Mouse (Mus musculus) midbrain, embryonic 16.5 days (tissue): ENCODE measurements around the gene Slc25a27. TPM values are rescaled to one million over a fixed set of nuclear protein-coding genes. Genes with fewer than 3 reads are reported as not detected.

Experiments
- ATAC-seq: fragments of 200-750 bp; cut with Nextera tagmentation; 2 replicates; pipeline ENCODE4 v1.8.0; 2017; ENCODE audit warnings: moderate TSS enrichment
- H3K27ac ChIP-seq: fragments of 300-500 bp; sonication (generic); 2 replicates; pipeline ENCODE4 v1.5.1; 2014; ENCODE audit warnings: mild to moderate bottlenecking, low read length, mixed read lengths
- H3K27me3 ChIP-seq: fragments of 300-500 bp; sonication (generic); 2 replicates; pipeline ENCODE4 v1.6.1; 2014; ENCODE audit warnings: low read depth, low read length, mixed read lengths; ENCODE audit not compliant: control insufficient read depth, insufficient read depth
- H3K36me3 ChIP-seq: fragments of 300-500 bp; sonication (generic); 2 replicates; pipeline ENCODE4 v1.6.1; 2014; ENCODE audit warnings: mild to moderate bottlenecking, low read length, moderate library complexity, mixed read lengths; ENCODE audit not compliant: control insufficient read depth, insufficient read depth
- H3K4me1 ChIP-seq: fragments of 300-500 bp; sonication (generic); 2 replicates; pipeline ENCODE4 v1.6.1; 2014; ENCODE audit warnings: mild to moderate bottlenecking, low read length, mixed read lengths; ENCODE audit not compliant: control insufficient read depth, insufficient read depth
- H3K4me2 ChIP-seq: fragments of 300-500 bp; sonication (generic); 2 replicates; pipeline ENCODE4 v1.6.1; 2014; ENCODE audit warnings: mild to moderate bottlenecking, low read length, mixed read lengths
- H3K4me3 ChIP-seq: fragments of 300-500 bp; sonication (generic); 2 replicates; pipeline ENCODE4 v1.5.1; 2014; ENCODE audit warnings: low read depth, mild to moderate bottlenecking, low read length, moderate library complexity, mixed read lengths
- H3K9ac ChIP-seq: fragments of 300-500 bp; sonication (generic); 2 replicates; pipeline ENCODE4 v1.6.1; 2014; ENCODE audit warnings: low read depth, low read length, mixed read lengths
- H3K9me3 ChIP-seq: fragments of 300-500 bp; sonication (generic); replicated peaks from 2 replicates; pipeline ENCODE4 v1.6.1; 2014; ENCODE audit warnings: mild to moderate bottlenecking, low read length, mixed read lengths; ENCODE audit not compliant: control insufficient read depth, poor library complexity, severe bottlenecking
- WGBS: fragments of 180-500 bp; shearing (Covaris S2); extraction: QIAGEN DNeasy Blood & Tissue Kit; methylation state at CpG from one replicate; pipeline ENCODE4 v1.1.7; 2014; 5-methylcytosine and 5-hydroxymethylcytosine counted together
- polyA plus RNA-seq: library from polyadenylated mRNA; unstranded; fragments of >200 nt; fragmentation: Nextera tagmentation; extraction: Ambion mirVana; gene quantifications from 2 replicates; pipeline ENCODE4 v1.2.1, GENCODE M21; 2015

Gene Slc25a27
- polyA plus RNA-seq, 1 experiment from 2014 or later: 123 TPM

DNA sequence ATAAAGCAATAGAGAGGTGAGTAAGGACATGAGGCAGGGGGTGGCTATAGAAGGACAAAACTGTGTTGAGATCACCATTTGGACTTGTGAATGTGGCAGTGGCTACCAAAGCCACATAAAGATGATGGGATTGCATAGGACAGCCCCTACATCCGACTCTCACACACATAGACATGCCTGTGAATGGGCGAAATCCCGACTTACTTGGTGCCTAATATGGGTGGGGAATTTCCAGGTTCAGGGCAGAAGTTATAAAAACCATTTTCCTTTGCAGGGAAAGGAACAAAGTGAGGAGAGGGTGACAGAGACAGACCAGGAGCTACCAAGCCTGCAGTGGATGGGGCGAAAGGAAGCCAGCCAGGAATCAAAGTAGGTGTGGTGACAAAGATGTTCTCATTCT lies 29.9 kb downstream of the Slc25a27 start:
- WGBS: 94% methylated on average over 4 of the region's 4 CpGs
- Histone ChIP-seq H3K27ac (no peak overlapping the region), H3K9ac (no peak overlapping the region), H3K4me1 (no peaks in the 10 kb centered on the region), H3K27me3 (no peaks in the 10 kb centered on the region), H3K9me3 (peaks cover 3% of the 10 kb centered on the region; the same call in 1 of the 2 replicates), H3K4me3 (no peak overlapping the region), H3K4me2 (no peak overlapping the region), H3K36me3 (peaks cover 10% of the 10 kb centered on the region; the same call in 1 of the 2 replicates)
- ATAC-seq: no peak

DNA sequence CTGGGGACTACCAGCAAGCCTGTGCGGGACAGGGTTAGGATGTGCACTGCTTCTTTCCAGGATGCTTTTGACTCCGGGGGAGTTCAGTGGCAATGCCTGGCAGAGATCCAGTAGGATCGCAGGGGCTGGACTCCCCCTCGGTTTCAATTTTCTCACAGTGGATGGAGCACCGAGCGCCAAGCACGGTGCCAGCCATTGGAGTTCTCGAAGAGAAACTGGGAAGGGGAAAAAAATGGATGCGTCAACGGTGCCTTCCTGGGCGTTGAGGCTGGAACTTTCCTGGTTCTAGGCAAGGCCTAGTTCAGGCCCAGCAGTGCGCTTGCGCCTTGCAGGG lies 36.6 kb downstream of the Slc25a27 start:
- Histone ChIP-seq H3K4me1 (peaks cover 6% of the 10 kb centered on the region), H3K4me2 (peak overlapping the region; percentile 87), H3K9ac (peak overlapping the region; percentile 72; the same call in 1 of the 2 replicates), H3K36me3 (no peaks in the 10 kb centered on the region), H3K9me3 (peaks cover 6% of the 10 kb centered on the region), H3K27ac (no peak overlapping the region), H3K4me3 (peak overlapping the region; percentile 52), H3K27me3 (peaks cover 26% of the 10 kb centered on the region)
- WGBS: 45% methylated on average over 13 of the region's 13 CpGs
- no peak; the same call in 1 of the 2 replicates for ATAC-seq

DNA sequence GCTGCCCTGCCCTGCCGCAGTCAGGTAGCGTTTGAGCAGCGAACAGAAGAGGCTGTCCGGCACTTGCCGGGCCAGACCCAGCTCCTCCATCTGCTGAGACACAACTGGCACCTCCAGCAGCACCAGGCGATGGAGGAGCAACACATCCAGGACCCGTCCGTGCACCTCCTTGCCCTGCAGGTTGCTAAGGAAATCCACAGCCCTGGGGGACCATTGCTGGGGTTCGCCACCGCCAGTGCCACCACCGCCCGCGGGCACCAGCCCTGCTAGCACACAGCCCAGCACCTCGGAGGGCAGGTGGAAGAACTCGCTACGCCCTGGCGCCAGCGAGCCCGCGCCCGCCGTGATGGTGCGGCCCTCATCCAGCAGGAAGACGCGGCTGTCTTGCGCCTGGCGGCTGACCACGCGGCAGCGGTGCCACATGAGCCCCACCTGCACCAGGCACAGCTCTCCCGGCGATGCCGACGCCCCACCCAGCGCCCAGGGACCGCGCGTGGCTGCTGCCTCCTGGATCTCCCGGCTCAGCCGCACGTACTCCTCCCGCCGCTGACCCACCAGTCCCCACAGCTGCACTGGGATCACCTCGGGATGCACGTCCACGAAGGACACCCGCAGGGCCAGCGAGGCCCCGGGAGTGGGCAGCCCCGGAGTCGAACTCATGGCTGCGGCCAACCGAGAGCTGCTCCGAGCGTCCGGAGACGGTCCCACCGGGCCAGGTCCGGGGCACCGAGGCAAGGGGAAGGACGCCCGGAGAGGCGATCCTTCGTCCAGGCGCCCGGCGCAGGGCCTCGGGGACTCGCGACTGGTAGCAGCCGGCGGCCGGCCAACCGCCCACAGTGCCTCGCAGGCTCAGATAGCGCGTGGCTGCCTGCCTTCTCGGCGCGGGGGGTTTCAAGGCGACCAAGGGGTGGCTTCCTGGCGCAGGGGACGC lies 37.3 kb downstream of the Slc25a27 start, which contains the start of gene Tdrd6:
TSS of gene Tdrd6 (minus strand) at position 804 of the 931 bp plus-strand sequence.
- Histone ChIP-seq H3K27me3 (peaks cover 26% of the 10 kb centered on the region), H3K27ac (no peak within 1 kb of the TSS), H3K9me3 (peaks cover 6% of the 10 kb centered on the region), H3K4me2 (peak within 1 kb of the TSS; percentile 87), H3K9ac (peak within 1 kb of the TSS; percentile 72), H3K4me3 (peak within 1 kb of the TSS; percentile 52), H3K4me1 (peaks cover 6% of the 10 kb centered on the region), H3K36me3 (no peaks in the 10 kb centered on the region)
- 3% methylated on average over 83 of the region's 83 CpGs for WGBS
- ATAC-seq: peak; percentile 76

DNA sequence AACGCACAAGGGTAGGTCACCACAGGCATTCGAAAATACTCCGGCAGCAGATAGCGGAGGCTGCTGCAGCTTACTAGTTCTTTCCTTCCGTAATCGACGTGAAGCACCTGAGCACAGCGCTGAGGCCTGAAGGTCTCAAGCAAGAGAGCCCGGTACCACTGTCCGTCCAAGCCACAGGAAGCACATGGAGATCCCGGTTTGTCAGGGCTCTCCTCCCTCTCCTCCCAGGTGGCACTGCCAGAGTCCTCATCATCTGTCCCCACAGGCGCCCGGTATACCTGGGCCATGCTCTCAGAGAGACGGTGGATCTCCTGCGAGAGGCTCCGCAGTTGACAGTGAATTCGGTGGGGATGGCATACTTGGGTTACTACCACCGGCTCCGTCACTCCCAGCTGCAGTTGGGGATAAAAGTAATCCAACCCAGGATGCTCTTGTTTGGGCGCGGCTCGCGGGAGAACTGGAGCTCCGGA lies 38.0 kb downstream of the Slc25a27 start:
- peak overlapping the region; percentile 72 for H3K9ac ChIP-seq
- no peaks in the 10 kb centered on the region for H3K36me3 ChIP-seq
- H3K27ac ChIP-seq: no peak overlapping the region
- peak overlapping the region; percentile 87 for H3K4me2 ChIP-seq
- peak overlapping the region; percentile 52 for H3K4me3 ChIP-seq
- WGBS: 22% methylated on average over 24 of the region's 24 CpGs
- H3K27me3 ChIP-seq: peaks cover 26% of the 10 kb centered on the region
- peaks cover 6% of the 10 kb centered on the region for H3K9me3 ChIP-seq
- peak; percentile 22 for ATAC-seq
- H3K4me1 ChIP-seq: peaks cover 6% of the 10 kb centered on the region

DNA sequence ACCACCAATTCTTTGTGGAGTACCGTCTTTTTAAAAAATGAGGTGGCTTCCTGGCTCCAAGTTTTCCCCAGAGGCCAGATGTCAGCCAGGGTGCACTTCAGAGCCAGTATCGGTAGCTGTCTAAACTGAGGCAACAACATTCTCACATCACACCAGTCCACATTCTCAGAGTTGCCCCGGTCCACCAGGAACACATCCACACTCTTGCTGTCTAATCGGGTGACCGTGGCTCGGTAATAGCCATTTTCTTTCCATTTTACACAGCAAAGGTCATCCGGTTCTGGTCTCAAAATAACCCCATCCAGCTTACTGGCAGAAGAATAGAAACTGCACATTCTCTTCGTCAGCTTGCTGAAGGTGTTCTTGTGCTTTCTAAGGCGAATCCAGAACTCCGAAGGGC lies 38.8 kb downstream of the Slc25a27 start:
- ATAC-seq: no peak
- no peak overlapping the region for H3K4me3 ChIP-seq
- H3K9me3 ChIP-seq: peaks cover 6% of the 10 kb centered on the region
- no peaks in the 10 kb centered on the region for H3K36me3 ChIP-seq
- 90% methylated on average over 10 of the region's 10 CpGs for WGBS
- peaks cover 6% of the 10 kb centered on the region for H3K4me1 ChIP-seq
- H3K4me2 ChIP-seq: no peak overlapping the region
- peaks cover 26% of the 10 kb centered on the region for H3K27me3 ChIP-seq
- no peak overlapping the region for H3K9ac ChIP-seq
- H3K27ac ChIP-seq: no peak overlapping the region

DNA sequence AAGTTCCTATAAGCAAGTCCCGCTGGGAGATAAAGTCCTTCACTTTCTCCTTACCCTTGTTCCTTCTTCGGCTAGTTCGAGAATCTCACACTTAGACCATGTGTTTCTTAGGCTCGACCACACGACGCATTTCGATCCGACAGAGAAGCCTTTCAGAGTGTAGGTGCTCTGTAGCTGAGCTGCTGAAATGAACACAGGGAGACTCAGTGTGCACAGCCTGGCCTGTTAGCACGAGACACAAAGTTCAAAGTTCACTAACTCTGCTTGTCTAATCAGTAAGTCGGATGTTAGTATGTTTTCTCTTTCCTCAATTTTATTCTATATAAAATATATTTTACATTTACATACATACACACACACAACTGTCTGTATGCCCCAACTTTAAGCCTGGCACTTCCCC lies 44.9 kb downstream of the Slc25a27 start:
- Histone ChIP-seq H3K9me3 (peaks cover 2% of the 10 kb centered on the region), H3K27ac (no peak overlapping the region), H3K4me2 (no peak overlapping the region), H3K4me3 (no peak overlapping the region), H3K27me3 (no peaks in the 10 kb centered on the region), H3K9ac (no peak overlapping the region), H3K4me1 (no peaks in the 10 kb centered on the region), H3K36me3 (no peaks in the 10 kb centered on the region)
- 90% methylated on average over 10 of the region's 10 CpGs for WGBS
- no peak for ATAC-seq

DNA sequence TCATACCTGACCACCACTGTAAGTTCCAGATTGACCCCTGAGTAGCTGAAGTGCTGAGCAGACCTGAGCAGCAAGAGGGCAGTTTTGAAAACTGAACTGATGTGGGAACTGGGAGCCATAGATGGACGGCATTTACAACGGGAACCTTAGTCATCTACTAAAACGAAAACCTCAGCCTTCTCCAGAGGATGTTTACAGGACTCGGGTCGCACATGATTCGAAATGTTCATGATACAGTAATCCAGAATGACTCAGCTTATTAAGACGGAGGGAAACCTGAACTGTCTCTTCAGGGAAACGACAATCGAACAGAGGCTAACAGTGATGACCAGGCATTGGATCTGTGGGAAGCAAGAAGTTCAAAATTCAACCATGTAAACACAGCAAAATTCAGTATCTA lies 47.9 kb downstream of the Slc25a27 start:
- Histone ChIP-seq H3K9me3 (no peaks in the 10 kb centered on the region), H3K4me1 (no peaks in the 10 kb centered on the region), H3K9ac (no peak overlapping the region), H3K27ac (no peak overlapping the region), H3K27me3 (no peaks in the 10 kb centered on the region), H3K36me3 (no peaks in the 10 kb centered on the region), H3K4me3 (no peak overlapping the region), H3K4me2 (no peak overlapping the region)
- no peak for ATAC-seq
- 90% methylated on average over 9 of the region's 9 CpGs for WGBS

DNA sequence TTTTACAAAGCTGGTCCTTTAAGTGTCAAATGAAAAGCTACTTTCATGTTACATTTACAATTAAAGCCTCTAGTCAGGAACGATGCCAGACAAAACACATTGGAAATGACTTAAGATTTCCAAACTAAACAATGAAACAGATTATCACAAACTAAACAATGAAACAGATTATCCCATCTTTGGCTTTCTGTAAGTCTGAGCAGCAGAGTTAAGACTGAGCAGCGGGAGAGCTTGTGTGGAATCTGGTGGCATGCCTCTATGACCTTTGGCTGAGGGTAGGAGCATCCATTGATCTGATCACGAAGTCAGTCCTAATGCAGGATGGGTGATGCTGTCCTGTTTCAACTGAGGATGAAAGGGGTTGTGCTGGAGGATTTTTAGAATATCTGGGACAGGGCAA lies 54.8 kb downstream of the Slc25a27 start:
- Histone ChIP-seq H3K4me2 (no peak overlapping the region), H3K4me1 (no peaks in the 10 kb centered on the region), H3K27ac (no peak overlapping the region), H3K9ac (no peak overlapping the region), H3K36me3 (no peaks in the 10 kb centered on the region), H3K27me3 (no peaks in the 10 kb centered on the region), H3K4me3 (no peak overlapping the region), H3K9me3 (no peaks in the 10 kb centered on the region)
- no peak for ATAC-seq
- 40% methylated on average over 3 of the region's 3 CpGs for WGBS

DNA sequence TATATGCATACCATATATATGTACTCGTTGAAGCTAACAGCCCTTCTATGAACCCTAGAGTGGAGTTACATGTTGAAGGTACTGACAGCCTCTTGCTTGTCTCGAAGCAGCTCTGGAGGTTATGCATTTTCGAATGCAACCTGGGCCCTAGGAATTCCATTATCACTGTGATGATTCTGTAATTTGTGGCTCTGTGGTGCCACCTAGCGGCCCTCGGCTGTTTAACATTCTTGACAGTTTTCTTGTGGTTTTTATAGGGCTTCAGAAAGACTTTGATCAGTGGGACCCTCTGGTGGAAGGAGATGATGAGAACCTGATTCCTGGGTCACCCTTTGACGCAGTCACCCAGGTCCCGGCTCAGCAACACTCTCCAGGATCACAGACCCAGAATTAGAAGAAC lies 55.4 kb downstream of the Slc25a27 start:
- Histone ChIP-seq H3K9me3 (no peaks in the 10 kb centered on the region), H3K4me3 (no peak overlapping the region), H3K9ac (no peak overlapping the region), H3K27ac (no peak overlapping the region), H3K4me1 (no peaks in the 10 kb centered on the region), H3K36me3 (no peaks in the 10 kb centered on the region), H3K4me2 (no peak overlapping the region), H3K27me3 (no peaks in the 10 kb centered on the region)
- WGBS: 18% methylated on average over 7 of the region's 7 CpGs
- ATAC-seq: peak; percentile 75; the same call in 1 of the 2 replicates
